Mouse (Mus musculus): ENCODE results near the gene Gnb1l. TPM values are rescaled to one million over a fixed set of nuclear protein-coding genes. Genes with fewer than 3 reads are reported as not detected.

Gene Gnb1l
- 18.6 and 20.1 TPM in 2 replicates for polyA plus RNA-seq (2012; ENCODE audit: low replicate concordance)

GRCm38 (mm10) chr16:18498558-18498990, at the start of gene Gnb1l, which contains the start of gene Rtl10:
TSS of gene Gnb1l (plus strand) at chr16:18498713.
TSS of gene Rtl10 (plus strand) at chr16:18498901.

GRCm38 (mm10) chr16:18589804-18590790, 91.6 kb downstream of the Gnb1l start, which contains the start of gene Tbx1:
TSS of gene Tbx1 (minus strand) at chr16:18590671.

Other genes with a start within 250 kb of the Gnb1l start
- gene Ranbp1, start 250.0 kb upstream of the Gnb1l start, polyA plus RNA-seq (2012; ENCODE audit: low replicate concordance): 683 and 1,010 TPM in 2 replicates
- gene Gm49776, start 240.4 kb upstream of the Gnb1l start, polyA plus RNA-seq (2012; ENCODE audit: low replicate concordance): not detected in 2 replicates
- gene Dgcr8, start 209.5 kb upstream of the Gnb1l start, polyA plus RNA-seq (2012; ENCODE audit: low replicate concordance): 3.6 and 21.7 TPM in 2 replicates
- gene Tango2, start 150.6 kb upstream of the Gnb1l start, polyA plus RNA-seq (2012; ENCODE audit: low replicate concordance): 32.4 and 36.4 TPM in 2 replicates
- 16.6 and 24.6 TPM in 2 replicates for gene Arvcf, start 150.5 kb upstream of the Gnb1l start, polyA plus RNA-seq (2012; ENCODE audit: low replicate concordance)
- 11.6 and 14.1 TPM in 2 replicates for gene Txnrd2, start 72.3 kb upstream of the Gnb1l start, polyA plus RNA-seq (2012; ENCODE audit: low replicate concordance)
- gene Comt, start 71.9 kb upstream of the Gnb1l start, polyA plus RNA-seq (2012; ENCODE audit: low replicate concordance): 34.0 and 154 TPM in 2 replicates
- 2.5 and 4.0 TPM in 2 replicates for gene Rtl10, start 188 bp downstream of the Gnb1l start, polyA plus RNA-seq (2012; ENCODE audit: low replicate concordance)
- not detected in 2 replicates for gene Tbx1, start 92.0 kb downstream of the Gnb1l start, polyA plus RNA-seq (2012; ENCODE audit: low replicate concordance)
- 3.7 and 15.7 TPM in 2 replicates for gene Gp1bb, start 123.7 kb downstream of the Gnb1l start, polyA plus RNA-seq (2012; ENCODE audit: low replicate concordance)
- gene Gm49601, start 127.7 kb downstream of the Gnb1l start, polyA plus RNA-seq (2012; ENCODE audit: low replicate concordance): 0.66 TPM in 1 of 2 replicates, not detected in the other
- gene Sept5, start 131.2 kb downstream of the Gnb1l start, polyA plus RNA-seq (2012; ENCODE audit: low replicate concordance): 0.23 and 0.30 TPM in 2 replicates